In genomic region chr13:51387908-51388307, GRCm38 (mm10) we compare ENCODE assay signal across 22 mouse cellular contexts. TPM values are rescaled to one million over a fixed set of nuclear protein-coding genes. Genes with fewer than 3 reads are reported as not detected.
DNase-seq lines count a peak whose midpoint lies in the region; ATAC-seq lines count a peak whose summit lies in the region.
"Had no signal": no experiment of that assay in that cellular context is flagged by ENCODE, and none has a peak within 500 bp of the region (broad histone marks: within the 10 kb centered on the region; RNA-seq: fewer than 3 reads in every experiment).

No protein-coding gene starts in this region.

- H3K4me1 ChIP-seq in heart, embryonic 10.5 days = peaks cover 21% of the 10 kb centered on the region
- H3K4me1 ChIP-seq in midbrain, embryonic 13.5 days (replicated peaks) = peaks cover 16% of the 10 kb centered on the region
- H3K4me1 ChIP-seq in midbrain, embryonic 10.5 days = peaks cover 26% of the 10 kb centered on the region
- H3K4me1 ChIP-seq in limb, embryonic 10.5 days = peaks cover 60% of the 10 kb centered on the region
- no peaks in the 10 kb centered on the region for H3K4me1 ChIP-seq in forebrain, embryonic 14.5 days (ENCODE audit: control insufficient read depth, insufficient read depth, low read length)
- H3K4me1 ChIP-seq: forebrain, embryonic 15.5 days; hindbrain, embryonic 15.5 days had no signal

- WGBS in heart, embryonic 10.5 days = 29% methylated on average over 4 of the region's 4 CpGs
- 60% methylated on average over 4 of the region's 4 CpGs for WGBS in midbrain, embryonic 13.5 days
- 59% methylated on average over 4 of the region's 4 CpGs for WGBS in midbrain, embryonic 10.5 days
- WGBS in limb, embryonic 10.5 days = 67% methylated on average over 4 of the region's 4 CpGs
- WGBS in forebrain, embryonic 14.5 days = 46% methylated on average over 4 of the region's 4 CpGs

- no peak for ATAC-seq in midbrain, embryonic 13.5 days
- no peak for ATAC-seq in forebrain, embryonic 14.5 days
- ATAC-seq: forebrain, embryonic 15.5 days; inflammation-experienced regulatory T-cells, adult 6 months; intestine, postnatal 0 days had no signal

- no peak for DNase-seq in heart, embryonic 10.5 days (ENCODE audit: low spot score)
- DNase-seq in heart, postnatal 4 days = no peak
- DNase-seq in midbrain, embryonic 10.5 days (ENCODE audit: low spot score) = no peak
- no peak for DNase-seq in limb, embryonic 10.5 days (ENCODE audit: low spot score)
- DNase-seq in forebrain, embryonic 14.5 days (ENCODE audit: low spot score) = no peak
- no peak for DNase-seq in layer of hippocampus, adult 18-20 months (ENCODE audit: low spot score in 2 of 2)
- DNase-seq: adrenal gland, adult 8-10 months; cerebellum, adult 11 months; cerebellum, adult 8-10 months; cerebellum, postnatal 25 days; gastrocnemius, postnatal 10 days; heart, adult 2 months; heart, postnatal 10 days had no signal

- no peaks in the 10 kb centered on the region for H3K36me3 ChIP-seq in heart, embryonic 10.5 days
- no peaks in the 10 kb centered on the region for H3K36me3 ChIP-seq in midbrain, embryonic 13.5 days
- no peaks in the 10 kb centered on the region for H3K36me3 ChIP-seq in midbrain, embryonic 10.5 days
- H3K36me3 ChIP-seq in limb, embryonic 10.5 days = 0 out of 2 replicates have a peak, but pooled peaks cover 2% of the 10 kb centered on the region
- H3K36me3 ChIP-seq in forebrain, embryonic 14.5 days (ENCODE audit: control insufficient read depth, insufficient read depth, low read length) = no peaks in the 10 kb centered on the region
- H3K36me3 ChIP-seq: embryonic facial prominence, embryonic 15.5 days; forebrain, embryonic 10.5 days; forebrain, embryonic 15.5 days; heart, embryonic 13.5 days; hindbrain, embryonic 15.5 days had no signal

- no peak overlapping the region for H3K4me2 ChIP-seq in midbrain, embryonic 13.5 days (replicated peaks)
- no peak overlapping the region for H3K4me2 ChIP-seq in forebrain, embryonic 14.5 days (ENCODE audit: low read length)
- H3K4me2 ChIP-seq: embryonic facial prominence, embryonic 15.5 days; forebrain, embryonic 15.5 days; heart, embryonic 13.5 days; hindbrain, embryonic 15.5 days had no signal

- no peaks in the 10 kb centered on the region for H3K9me3 ChIP-seq in heart, embryonic 10.5 days
- H3K9me3 ChIP-seq in midbrain, embryonic 13.5 days = no peaks in the 10 kb centered on the region
- H3K9me3 ChIP-seq in midbrain, embryonic 10.5 days (replicated peaks) = 0 out of 2 replicates have a peak, but pooled peaks cover 1% of the 10 kb centered on the region
- no peaks in the 10 kb centered on the region for H3K9me3 ChIP-seq in limb, embryonic 10.5 days (replicated peaks)
- no peaks in the 10 kb centered on the region for H3K9me3 ChIP-seq in forebrain, embryonic 14.5 days (replicated peaks; ENCODE audit: control insufficient read depth, low read length)
- H3K9me3 ChIP-seq: embryonic facial prominence, embryonic 15.5 days; forebrain, embryonic 15.5 days; heart, embryonic 13.5 days; hindbrain, embryonic 15.5 days had no signal

- peak overlapping the region; percentile 67; the same call in 1 of the 2 replicates for H3K27ac ChIP-seq in heart, embryonic 10.5 days
- peak overlapping the region; percentile 3; the same call in 1 of the 2 replicates for H3K27ac ChIP-seq in midbrain, embryonic 13.5 days
- H3K27ac ChIP-seq in midbrain, embryonic 10.5 days (replicated peaks) = no peak overlapping the region
- H3K27ac ChIP-seq in limb, embryonic 10.5 days = peak overlapping the region; percentile 39; the same call in 1 of the 2 replicates
- no peak overlapping the region for H3K27ac ChIP-seq in forebrain, embryonic 14.5 days (ENCODE audit: low read depth, low read length)
- H3K27ac ChIP-seq: embryonic facial prominence, embryonic 15.5 days; forebrain, embryonic 10.5 days; forebrain, embryonic 15.5 days; heart, adult 2 months; heart, embryonic 13.5 days; hindbrain, embryonic 15.5 days had no signal

- no peaks in the 10 kb centered on the region for H3K27me3 ChIP-seq in heart, embryonic 10.5 days (ENCODE audit: insufficient read depth, poor library complexity, severe bottlenecking)
- no peaks in the 10 kb centered on the region for H3K27me3 ChIP-seq in midbrain, embryonic 13.5 days
- H3K27me3 ChIP-seq in midbrain, embryonic 10.5 days (ENCODE audit: low read depth, poor library complexity, severe bottlenecking) = no peaks in the 10 kb centered on the region
- H3K27me3 ChIP-seq in limb, embryonic 10.5 days (ENCODE audit: low read depth, poor library complexity, severe bottlenecking) = no peaks in the 10 kb centered on the region
- H3K27me3 ChIP-seq in forebrain, embryonic 14.5 days (replicated peaks; ENCODE audit: control insufficient read depth, insufficient read depth, low read length) = no peaks in the 10 kb centered on the region
- H3K27me3 ChIP-seq: embryonic facial prominence, embryonic 15.5 days; forebrain, embryonic 15.5 days; heart, embryonic 13.5 days; hindbrain, embryonic 15.5 days had no signal

- no peak overlapping the region for H3K9ac ChIP-seq in midbrain, embryonic 13.5 days (replicated peaks)
- no peak overlapping the region for H3K9ac ChIP-seq in forebrain, embryonic 14.5 days (ENCODE audit: low read length)
- H3K9ac ChIP-seq: embryonic facial prominence, embryonic 15.5 days; forebrain, embryonic 15.5 days; heart, embryonic 13.5 days; hindbrain, embryonic 15.5 days had no signal

- H3K4me3 ChIP-seq in heart, embryonic 10.5 days = no peak overlapping the region
- H3K4me3 ChIP-seq in midbrain, embryonic 13.5 days (replicated peaks) = no peak overlapping the region
- no peak overlapping the region for H3K4me3 ChIP-seq in midbrain, embryonic 10.5 days
- H3K4me3 ChIP-seq in limb, embryonic 10.5 days = no peak overlapping the region
- H3K4me3 ChIP-seq in forebrain, embryonic 14.5 days (ENCODE audit: low read depth, low read length) = no peak overlapping the region
- H3K4me3 ChIP-seq: embryonic facial prominence, embryonic 15.5 days; erythroblast, embryonic 14.5 days; forebrain, embryonic 10.5 days; forebrain, embryonic 15.5 days; heart, adult 2 months; heart, embryonic 13.5 days; hindbrain, embryonic 15.5 days had no signal

RNA-seq across cellular contexts. Expression of gene S1pr3, which starts 20.5 kb away (rescaled TPM):
- 16.9 and 30.5 TPM in 2 replicates for polyA plus RNA-seq in heart, embryonic 10.5 days (2016; fragmentation: Nextera tagmentation; extraction: Ambion mirVana)
- total RNA-seq in heart, postnatal 4 days (2021) = 10 to 100 TPM; 22.9 to 23.2 TPM
- polyA plus RNA-seq in midbrain, embryonic 13.5 days (2015; fragmentation: Nextera tagmentation; extraction: Ambion mirVana) = 10.2 and 10.4 TPM in 2 replicates
- 47.5 and 53.4 TPM in 2 replicates for polyA plus RNA-seq in midbrain, embryonic 10.5 days (2016; fragmentation: Nextera tagmentation; extraction: Ambion mirVana)
- polyA plus RNA-seq in limb, embryonic 10.5 days (2016; fragmentation: Nextera tagmentation; extraction: Ambion mirVana) = 79.5 and 123 TPM in 2 replicates
- 10.3 and 12.3 TPM in 2 replicates for polyA plus RNA-seq in forebrain, embryonic 14.5 days (2014; fragmentation: Nextera tagmentation; extraction: Ambion mirVana)
- total RNA-seq in layer of hippocampus, adult 18-20 months (2021) = 1 to 10 TPM; 4.8 to 6.2 TPM

Comparison
In these comparisons a context has a peak if more than half of its experiments do, and no peak if none do; other contexts are left out.
1. H3K27ac ChIP-seq: peak in heart, embryonic 10.5 days (single experiment), midbrain, embryonic 13.5 days (single experiment) and limb, embryonic 10.5 days (single experiment); none in midbrain, embryonic 10.5 days (single experiment) and forebrain, embryonic 14.5 days (single experiment).